Mouse (Mus musculus): ENCODE results near the gene Zdhhc3. TPM values are rescaled to one million over a fixed set of nuclear protein-coding genes. Genes with fewer than 3 reads are reported as not detected.

The Zdhhc3 gene
- polyA plus RNA-seq, 1 experiment from 2014 or later = 74.4 TPM

- 61% methylated on average over 8 of the region's 8 CpGs for WGBS
- H3K9ac ChIP-seq (replicated peaks) = peak overlapping the region; percentile 94
- H3K27me3 ChIP-seq = no peaks in the 10 kb centered on the region
- peaks cover 20% of the 10 kb centered on the region for H3K4me1 ChIP-seq (replicated peaks)
- peaks cover 22% of the 10 kb centered on the region for H3K36me3 ChIP-seq
- no peak for ATAC-seq (ENCODE audit: insufficient number of reproducible peaks, insufficient read depth, low FRiP score, low TSS enrichment, low read depth)
- no peaks in the 10 kb centered on the region for H3K9me3 ChIP-seq
- H3K27ac ChIP-seq = no peak overlapping the region
- peak overlapping the region; percentile 91 for H3K4me3 ChIP-seq (replicated peaks)
- peak overlapping the region; percentile 81 for H3K4me2 ChIP-seq
These were observed 1.2 kb downstream of the Zdhhc3 start for GRCm38 (mm10) chr9:123111751-123112221.

- Histone ChIP-seq H3K36me3 (peaks cover 23% of the 10 kb centered on the region), H3K9ac (replicated peaks) (no peak overlapping the region), H3K9me3 (no peaks in the 10 kb centered on the region), H3K27me3 (no peaks in the 10 kb centered on the region), H3K4me1 (replicated peaks) (peaks cover 20% of the 10 kb centered on the region), H3K4me3 (replicated peaks) (no peak overlapping the region), H3K27ac (no peak overlapping the region), H3K4me2 (no peak overlapping the region)
- ATAC-seq (ENCODE audit: insufficient number of reproducible peaks, insufficient read depth, low FRiP score, low TSS enrichment, low read depth) = no peak
- WGBS = 88% methylated on average over 7 of the region's 7 CpGs
These were observed 3.8 kb downstream of the Zdhhc3 start for GRCm38 (mm10) chr9:123109188-123109587.

GRCm38 (mm10) chr9:123107186-123107585 lies 5.8 kb downstream of the Zdhhc3 start:
- Histone ChIP-seq H3K27ac (no peak overlapping the region), H3K9me3 (no peaks in the 10 kb centered on the region), H3K9ac (replicated peaks) (no peak overlapping the region), H3K27me3 (no peaks in the 10 kb centered on the region), H3K36me3 (peaks cover 25% of the 10 kb centered on the region), H3K4me1 (replicated peaks) (peaks cover 14% of the 10 kb centered on the region), H3K4me3 (replicated peaks) (no peak overlapping the region), H3K4me2 (no peak overlapping the region)
- 90% methylated on average over 4 of the region's 4 CpGs for WGBS
- no peak for ATAC-seq (ENCODE audit: insufficient number of reproducible peaks, insufficient read depth, low FRiP score, low TSS enrichment, low read depth)

- H3K27ac ChIP-seq = no peak overlapping the region
- H3K36me3 ChIP-seq = peaks cover 44% of the 10 kb centered on the region
- H3K9ac ChIP-seq (replicated peaks) = no peak overlapping the region
- ATAC-seq (ENCODE audit: insufficient number of reproducible peaks, insufficient read depth, low FRiP score, low TSS enrichment, low read depth) = no peak
- H3K4me2 ChIP-seq = no peak overlapping the region
- no peak overlapping the region for H3K4me3 ChIP-seq (replicated peaks)
- H3K27me3 ChIP-seq = no peaks in the 10 kb centered on the region
- H3K4me1 ChIP-seq (replicated peaks) = no peaks in the 10 kb centered on the region
- H3K9me3 ChIP-seq = no peaks in the 10 kb centered on the region
These were observed 8.6 kb downstream of the Zdhhc3 start for GRCm38 (mm10) chr9:123104362-123104761.

DNA sequence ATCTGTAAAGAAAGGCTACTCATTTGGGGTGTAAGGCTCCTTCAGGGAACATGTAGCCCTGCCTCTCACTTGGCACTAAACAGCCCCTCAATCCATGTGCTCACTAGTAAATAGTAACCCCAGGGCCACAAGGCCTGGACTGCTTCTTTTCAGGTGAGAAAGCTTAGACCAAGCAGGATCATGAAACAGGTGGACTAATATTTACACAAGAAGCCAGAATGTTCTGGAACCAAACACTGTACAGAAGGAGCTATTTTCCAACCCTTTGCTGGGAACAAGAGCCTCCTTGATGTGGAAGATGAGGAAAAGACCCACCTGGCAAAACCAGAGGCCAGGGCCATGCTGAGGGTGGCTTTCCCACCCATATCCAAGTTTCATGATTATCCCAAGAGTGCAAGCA lies 9.6 kb downstream of the Zdhhc3 start:
- H3K36me3 ChIP-seq = peaks cover 49% of the 10 kb centered on the region
- H3K9ac ChIP-seq (replicated peaks) = no peak overlapping the region

GRCm38 (mm10) chr9:123099631-123100455 lies 13.2 kb downstream of the Zdhhc3 start:
- H3K27ac ChIP-seq = no peak overlapping the region
- ATAC-seq (ENCODE audit: insufficient number of reproducible peaks, insufficient read depth, low FRiP score, low TSS enrichment, low read depth) = no peak
- H3K4me3 ChIP-seq (replicated peaks) = no peak overlapping the region
- 96% methylated on average over 16 of the region's 16 CpGs for WGBS
- no peak overlapping the region for H3K9ac ChIP-seq (replicated peaks)
- H3K4me1 ChIP-seq (replicated peaks) = no peaks in the 10 kb centered on the region
- no peak overlapping the region for H3K4me2 ChIP-seq
- H3K9me3 ChIP-seq = no peaks in the 10 kb centered on the region
- peaks cover 72% of the 10 kb centered on the region for H3K36me3 ChIP-seq
- H3K27me3 ChIP-seq = no peaks in the 10 kb centered on the region

More for the DNA sequence above, 9.6 kb downstream of the Zdhhc3 start:
- no peaks in the 10 kb centered on the region for H3K4me1 ChIP-seq (replicated peaks)
- no peak for ATAC-seq (ENCODE audit: insufficient number of reproducible peaks, insufficient read depth, low FRiP score, low TSS enrichment, low read depth)
- H3K4me3 ChIP-seq (replicated peaks) = no peak overlapping the region
- no peak overlapping the region for H3K27ac ChIP-seq
- no peaks in the 10 kb centered on the region for H3K9me3 ChIP-seq
- no peaks in the 10 kb centered on the region for H3K27me3 ChIP-seq
- no peak overlapping the region for H3K4me2 ChIP-seq

DNA sequence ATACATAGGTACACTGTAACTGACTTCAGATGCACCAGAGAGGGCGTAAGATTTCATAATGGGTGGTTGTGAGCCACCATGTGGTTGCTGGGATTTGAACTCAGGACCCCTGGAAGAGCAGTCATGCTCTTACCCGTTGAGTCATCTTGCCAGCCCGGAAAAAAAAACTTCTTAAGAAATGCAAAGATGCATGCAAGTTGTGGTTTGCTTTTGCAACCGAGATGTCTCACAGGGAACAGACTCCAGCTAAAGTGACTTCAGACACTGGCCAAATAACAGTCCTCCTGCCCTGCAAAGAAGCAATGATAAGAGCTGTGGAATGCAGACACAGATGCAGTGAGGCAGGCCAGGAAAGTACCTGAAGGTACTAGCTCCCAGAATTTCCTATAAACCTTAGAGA lies 22.2 kb downstream of the Zdhhc3 start:
- H3K9me3 ChIP-seq = no peaks in the 10 kb centered on the region
- H3K27ac ChIP-seq = no peak overlapping the region
- ATAC-seq (ENCODE audit: insufficient number of reproducible peaks, insufficient read depth, low FRiP score, low TSS enrichment, low read depth) = no peak
- H3K9ac ChIP-seq (replicated peaks) = no peak overlapping the region
- no peak overlapping the region for H3K4me2 ChIP-seq
- H3K36me3 ChIP-seq = peaks cover 88% of the 10 kb centered on the region
- WGBS = 86% methylated on average over 4 of the region's 4 CpGs
- H3K4me1 ChIP-seq (replicated peaks) = no peaks in the 10 kb centered on the region
- H3K27me3 ChIP-seq = no peaks in the 10 kb centered on the region
- H3K4me3 ChIP-seq (replicated peaks) = no peak overlapping the region

- WGBS = 79% methylated on average over 3 of the region's 3 CpGs
- no peak overlapping the region for H3K27ac ChIP-seq
- H3K4me1 ChIP-seq (replicated peaks) = no peaks in the 10 kb centered on the region
- no peak for ATAC-seq (ENCODE audit: insufficient number of reproducible peaks, insufficient read depth, low FRiP score, low TSS enrichment, low read depth)
- H3K9ac ChIP-seq (replicated peaks) = no peak overlapping the region
- no peak overlapping the region for H3K4me2 ChIP-seq
- H3K36me3 ChIP-seq = peaks cover 92% of the 10 kb centered on the region
- H3K9me3 ChIP-seq = no peaks in the 10 kb centered on the region
- H3K27me3 ChIP-seq = no peaks in the 10 kb centered on the region
- H3K4me3 ChIP-seq (replicated peaks) = no peak overlapping the region
These were observed 25.4 kb downstream of the Zdhhc3 start for GRCm38 (mm10) chr9:123087558-123087957.

DNA sequence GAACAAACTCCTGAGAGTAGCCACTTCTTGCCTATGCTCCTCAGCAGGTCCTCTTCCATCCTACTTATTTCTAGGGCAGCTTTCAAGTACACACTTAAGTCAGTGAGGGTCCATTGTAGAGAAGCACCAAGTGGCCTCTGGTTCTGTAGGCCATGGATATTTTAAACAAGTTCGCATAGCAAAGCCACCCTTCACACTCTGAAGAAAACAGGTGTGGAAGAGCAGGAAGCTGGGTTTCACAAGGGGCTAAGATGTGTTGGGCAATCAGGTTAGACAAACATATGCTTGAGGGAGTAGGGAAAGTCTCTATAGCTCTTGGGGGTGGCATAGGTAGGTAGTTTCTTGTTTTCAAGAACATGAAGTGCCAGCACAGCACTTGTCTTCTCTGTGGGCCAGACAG lies 27.6 kb downstream of the Zdhhc3 start:
- Histone ChIP-seq H3K36me3 (peaks cover 99% of the 10 kb centered on the region), H3K9ac (replicated peaks) (no peak overlapping the region), H3K27me3 (no peaks in the 10 kb centered on the region), H3K4me3 (replicated peaks) (no peak overlapping the region), H3K4me2 (no peak overlapping the region), H3K9me3 (no peaks in the 10 kb centered on the region), H3K4me1 (replicated peaks) (no peaks in the 10 kb centered on the region), H3K27ac (no peak overlapping the region)
- no peak for ATAC-seq (ENCODE audit: insufficient number of reproducible peaks, insufficient read depth, low FRiP score, low TSS enrichment, low read depth)
- 84% methylated on average over 1 of the region's 1 CpGs for WGBS

DNA sequence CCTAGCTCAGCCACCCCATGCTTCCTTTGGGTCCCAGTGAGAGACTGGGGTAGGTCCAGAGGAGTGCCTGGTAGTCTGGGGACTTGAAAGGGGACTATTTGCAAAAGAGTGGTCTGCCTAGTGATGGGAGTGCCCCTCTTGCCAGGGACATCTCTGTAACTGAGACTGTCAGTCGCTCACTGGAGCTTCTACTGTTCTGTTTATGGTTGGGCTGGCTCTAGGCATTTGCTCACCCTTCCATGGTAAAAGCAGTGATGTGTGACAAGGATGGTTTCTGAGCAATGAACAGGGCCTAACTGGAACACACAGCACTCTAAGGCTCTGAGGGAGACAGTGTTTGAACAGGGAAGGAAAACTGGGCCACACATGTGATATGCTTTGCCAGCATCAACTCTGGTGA lies 32.2 kb downstream of the Zdhhc3 start:
- H3K4me3 ChIP-seq (replicated peaks) = no peak overlapping the region
- H3K36me3 ChIP-seq = peaks cover 98% of the 10 kb centered on the region
- no peaks in the 10 kb centered on the region for H3K9me3 ChIP-seq
- no peaks in the 10 kb centered on the region for H3K4me1 ChIP-seq (replicated peaks)
- no peaks in the 10 kb centered on the region for H3K27me3 ChIP-seq
- WGBS = 81% methylated on average over 1 of the region's 1 CpGs
- no peak overlapping the region for H3K9ac ChIP-seq (replicated peaks)
- no peak overlapping the region for H3K27ac ChIP-seq
- no peak for ATAC-seq (ENCODE audit: insufficient number of reproducible peaks, insufficient read depth, low FRiP score, low TSS enrichment, low read depth)
- no peak overlapping the region for H3K4me2 ChIP-seq

DNA sequence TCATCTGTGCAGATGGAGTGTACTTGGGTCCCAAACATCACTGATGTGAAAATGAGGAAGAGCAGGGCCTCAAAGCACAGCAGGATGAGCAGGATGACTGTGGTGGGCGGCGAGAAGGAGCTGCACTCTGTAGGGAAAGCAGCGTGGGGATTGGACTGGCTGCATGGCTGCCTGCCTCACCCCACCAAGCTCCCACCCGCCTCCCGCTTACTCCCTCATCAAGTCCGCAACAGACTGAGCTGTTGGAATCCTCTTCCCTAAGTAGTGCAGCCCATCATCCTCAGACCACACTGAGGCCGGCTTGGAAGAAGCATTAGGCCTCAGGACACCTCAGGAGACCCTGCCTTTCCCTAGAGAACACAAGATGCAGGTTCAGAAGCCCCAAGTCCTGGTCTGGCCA lies 32.6 kb downstream of the Zdhhc3 start:
- ATAC-seq (ENCODE audit: insufficient number of reproducible peaks, insufficient read depth, low FRiP score, low TSS enrichment, low read depth) = no peak
- Histone ChIP-seq H3K9ac (replicated peaks) (no peak overlapping the region), H3K4me2 (no peak overlapping the region), H3K27me3 (no peaks in the 10 kb centered on the region), H3K9me3 (no peaks in the 10 kb centered on the region), H3K27ac (no peak overlapping the region), H3K36me3 (peaks cover 98% of the 10 kb centered on the region), H3K4me1 (replicated peaks) (no peaks in the 10 kb centered on the region), H3K4me3 (replicated peaks) (no peak overlapping the region)
- 94% methylated on average over 7 of the region's 7 CpGs for WGBS

- no peak overlapping the region for H3K4me3 ChIP-seq (replicated peaks)
- H3K4me2 ChIP-seq = no peak overlapping the region
- no peaks in the 10 kb centered on the region for H3K4me1 ChIP-seq (replicated peaks)
- H3K27me3 ChIP-seq = no peaks in the 10 kb centered on the region
- H3K9me3 ChIP-seq = no peaks in the 10 kb centered on the region
- H3K27ac ChIP-seq = no peak overlapping the region
- peaks cover 95% of the 10 kb centered on the region for H3K36me3 ChIP-seq
- 93% methylated on average over 5 of the region's 5 CpGs for WGBS
- no peak for ATAC-seq (ENCODE audit: insufficient number of reproducible peaks, insufficient read depth, low FRiP score, low TSS enrichment, low read depth)
- no peak overlapping the region for H3K9ac ChIP-seq (replicated peaks)
These were observed 33.9 kb downstream of the Zdhhc3 start for GRCm38 (mm10) chr9:123079149-123079548.
